Mouse (Mus musculus): Measurements from ENCODE around the gene Psat1. TPM values are rescaled to one million over a fixed set of nuclear protein-coding genes. Genes with fewer than 3 reads are reported as not detected.

Gene Psat1
- total RNA-seq, 2 experiments from 2014 or later, result 104 to 107 TPM

- Histone ChIP-seq H3K4me3 (no peak overlapping the region), H3K27ac (no peak overlapping the region)
- TF ChIP-seq CTCF (conservative IDR thresholded peaks at IDR 0.05), result no peak
- no peak for DNase-seq (ENCODE audit: low spot score in 2 of 2)
These were observed 33.7 kb downstream of the Psat1 start for GRCm38 (mm10) chr19:15913249-15913997.

- Histone ChIP-seq H3K4me3 (no peak overlapping the region), H3K27ac (no peak overlapping the region)
- DNase-seq (ENCODE audit: low spot score in 2 of 2), result no peak
- TF ChIP-seq CTCF (conservative IDR thresholded peaks at IDR 0.05), result no peak
These were observed 35.7 kb downstream of the Psat1 start for GRCm38 (mm10) chr19:15911441-15911840.

DNA sequence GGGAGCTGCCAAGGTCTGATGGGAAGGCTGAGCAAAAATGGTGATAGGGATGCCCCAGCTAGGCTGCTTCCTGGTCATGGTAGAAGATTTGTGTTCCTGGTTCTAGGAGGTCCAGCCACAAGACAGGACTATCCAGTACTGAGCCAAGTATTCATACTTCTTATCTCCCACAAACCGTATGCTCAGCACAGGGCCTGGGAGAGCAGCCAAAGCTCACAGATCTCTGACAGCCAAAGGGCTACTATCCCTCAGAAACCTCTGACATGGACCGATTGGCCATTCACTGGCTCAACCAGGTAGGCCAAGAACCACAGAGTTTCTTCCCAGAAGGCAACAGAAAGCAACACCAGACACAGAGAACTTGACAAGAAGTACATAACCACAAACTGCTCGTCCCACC, 36.1 kb downstream of the Psat1 start:
- H3K27ac ChIP-seq, result no peak overlapping the region
- no peak for DNase-seq (ENCODE audit: low spot score in 2 of 2)
- no peak for TF ChIP-seq CTCF (conservative IDR thresholded peaks at IDR 0.05)
- H3K4me3 ChIP-seq, result no peak overlapping the region

- H3K27ac ChIP-seq, result no peak overlapping the region
- no peak overlapping the region for H3K4me3 ChIP-seq
- TF ChIP-seq CTCF (conservative IDR thresholded peaks at IDR 0.05), result no peak
- DNase-seq (ENCODE audit: low spot score in 2 of 2), result no peak
These were observed 36.6 kb downstream of the Psat1 start for GRCm38 (mm10) chr19:15910488-15910887.

DNA sequence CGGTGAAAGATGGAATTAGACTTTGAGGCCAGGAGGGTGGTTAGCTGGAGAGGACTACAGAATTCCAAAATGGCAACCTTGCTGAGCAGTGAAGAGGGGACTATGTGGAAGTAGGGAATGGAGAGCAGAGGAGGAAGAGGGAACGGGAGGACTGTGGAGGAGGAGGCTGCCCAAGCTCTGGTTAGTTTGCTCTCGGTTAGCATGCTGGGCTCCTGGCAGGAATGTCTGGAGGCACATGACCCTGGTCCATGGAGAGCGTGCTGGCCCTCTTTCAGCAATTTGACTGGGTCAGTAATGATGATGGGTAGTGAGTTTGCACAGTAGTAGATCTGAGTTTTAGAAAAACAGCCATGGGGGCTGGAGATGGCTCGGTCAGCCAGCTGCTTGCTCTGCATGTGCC, 39.1 kb downstream of the Psat1 start:
- H3K27ac ChIP-seq, result no peak overlapping the region
- peak in 1 of 2 experiments; percentile 17 for DNase-seq (ENCODE audit: low spot score in 2 of 2)
- H3K4me3 ChIP-seq, result no peak overlapping the region
- TF ChIP-seq CTCF (conservative IDR thresholded peaks at IDR 0.05), result no peak

GRCm38 (mm10) chr19:15904734-15905133, 42.4 kb downstream of the Psat1 start:
- H3K4me3 ChIP-seq, result no peak overlapping the region
- H3K27ac ChIP-seq, result no peak overlapping the region
- no peak for TF ChIP-seq CTCF (conservative IDR thresholded peaks at IDR 0.05)
- DNase-seq (ENCODE audit: low spot score in 2 of 2), result no peak

- H3K27ac ChIP-seq, result peak overlapping the region; percentile 61; the same call in 1 of the 2 replicates
- H3K4me3 ChIP-seq, result no peak overlapping the region
- TF ChIP-seq CTCF (conservative IDR thresholded peaks at IDR 0.05), result no peak
- DNase-seq (ENCODE audit: low spot score in 2 of 2), result no peak
These were observed 43.3 kb downstream of the Psat1 start for GRCm38 (mm10) chr19:15903508-15904480.

GRCm38 (mm10) chr19:15895681-15896080, 51.5 kb downstream of the Psat1 start:
- H3K4me3 ChIP-seq, result no peak overlapping the region
- DNase-seq (ENCODE audit: low spot score in 2 of 2), result no peak
- TF ChIP-seq CTCF (conservative IDR thresholded peaks at IDR 0.05), result no peak
- H3K27ac ChIP-seq, result no peak overlapping the region

DNA sequence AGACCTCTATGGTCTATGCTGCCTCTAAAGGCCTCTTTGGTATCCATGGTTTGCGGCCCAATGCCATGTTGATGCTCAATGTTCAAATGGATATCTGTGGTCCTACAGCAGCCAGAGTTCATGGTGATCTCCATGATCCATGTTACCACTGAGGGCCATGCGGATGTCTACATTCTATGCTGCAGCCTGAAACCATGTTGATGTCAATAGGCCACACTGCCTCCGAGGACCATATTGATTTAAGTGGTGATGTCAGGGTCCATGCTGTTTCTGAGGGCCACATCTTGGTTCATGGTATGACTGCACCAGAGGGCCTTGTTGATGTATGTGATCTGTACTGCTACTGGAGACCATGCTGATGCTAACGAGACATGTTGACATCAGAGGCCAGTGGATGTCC, 55.0 kb downstream of the Psat1 start:
- no peak for TF ChIP-seq CTCF (conservative IDR thresholded peaks at IDR 0.05)
- no peak for DNase-seq (ENCODE audit: low spot score in 2 of 2)
- Histone ChIP-seq H3K4me3 (no peak overlapping the region), H3K27ac (no peak overlapping the region)

DNA sequence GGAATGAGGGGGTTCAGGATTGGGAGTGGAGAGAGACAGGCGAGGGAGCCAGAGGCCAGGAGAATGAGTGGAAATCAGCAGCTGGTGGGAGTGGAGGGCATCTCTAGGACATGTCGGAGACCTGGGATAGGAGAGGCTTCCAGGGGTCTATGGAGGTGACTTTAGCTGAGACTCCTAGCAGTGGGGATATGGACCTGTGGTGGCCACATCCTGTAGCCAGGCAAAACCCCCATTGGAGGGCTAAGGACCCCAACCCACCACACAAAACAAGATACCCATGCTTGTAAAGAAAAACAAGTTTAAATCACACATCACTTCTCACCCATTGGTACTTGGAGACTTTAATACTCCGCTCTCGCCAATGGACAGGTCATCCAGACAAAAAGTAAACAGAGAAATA, 58.7 kb downstream of the Psat1 start:
- Histone ChIP-seq H3K27ac (no peak overlapping the region), H3K4me3 (no peak overlapping the region)
- TF ChIP-seq CTCF (conservative IDR thresholded peaks at IDR 0.05), result no peak
- DNase-seq (ENCODE audit: low spot score in 2 of 2), result no peak

DNA sequence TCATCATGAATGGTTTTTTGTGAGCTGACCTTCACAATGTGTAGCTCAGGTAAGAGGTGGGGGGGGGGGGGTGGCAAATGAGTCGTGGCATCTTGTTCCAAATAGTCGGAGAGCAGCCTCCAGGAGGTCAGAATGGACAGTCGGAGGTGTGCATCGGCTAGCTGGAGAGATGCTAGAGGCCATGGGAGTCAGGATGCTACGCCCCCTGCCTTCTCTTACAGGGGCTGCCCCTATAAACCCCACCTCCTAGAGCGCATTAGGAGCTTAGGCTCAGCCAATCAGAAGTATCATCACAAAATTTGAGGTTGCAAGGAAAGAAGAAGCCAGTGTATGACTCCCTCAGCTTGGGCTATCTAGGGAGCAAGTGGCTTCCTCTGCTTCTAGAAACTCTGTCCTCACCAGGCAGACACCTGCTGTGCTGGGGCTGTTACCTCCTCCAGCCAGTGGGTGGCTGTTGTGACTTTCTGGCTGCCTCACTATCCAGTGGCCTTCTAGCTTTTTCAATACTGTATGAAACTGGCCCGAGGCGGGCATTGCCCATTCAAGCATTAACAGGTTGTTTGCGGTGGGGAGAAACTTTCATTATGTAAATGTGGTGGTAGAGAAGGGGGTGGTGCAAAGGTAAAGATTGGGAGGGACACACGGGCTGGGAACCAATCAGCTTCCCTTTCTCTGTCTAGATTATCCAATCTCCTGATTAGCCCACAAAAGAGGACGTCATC, 64.3 kb downstream of the Psat1 start:
- peak; percentile 16; the same call in 1 of the 2 replicates for TF ChIP-seq CTCF (conservative IDR thresholded peaks at IDR 0.05)

GRCm38 (mm10) chr19:15880731-15881130, 66.4 kb downstream of the Psat1 start:
- no peak overlapping the region for H3K4me3 ChIP-seq
- no peak for TF ChIP-seq CTCF (conservative IDR thresholded peaks at IDR 0.05)
- DNase-seq (ENCODE audit: low spot score in 2 of 2), result no peak
- no peak overlapping the region for H3K27ac ChIP-seq

More for the DNA sequence above, 64.3 kb downstream of the Psat1 start:
- Histone ChIP-seq H3K4me3 (no peak overlapping the region), H3K27ac (no peak overlapping the region)
- no peak for DNase-seq (ENCODE audit: low spot score in 2 of 2)

- TF ChIP-seq CTCF (conservative IDR thresholded peaks at IDR 0.05), result no peak
- Histone ChIP-seq H3K27ac (no peak overlapping the region), H3K4me3 (no peak overlapping the region)
- no peak for DNase-seq (ENCODE audit: low spot score in 2 of 2)
These were observed 67.9 kb downstream of the Psat1 start for GRCm38 (mm10) chr19:15879271-15879670.

Measured in layer of hippocampus, adult 2 months (tissue).